Mouse (Mus musculus) hindbrain, embryonic 10.5 days (tissue): ENCODE results near the gene Tm2d3. TPM values are rescaled to one million over a fixed set of nuclear protein-coding genes. Genes with fewer than 3 reads are reported as not detected.

Source experiments
- DNase-seq: peaks from one replicate; pipeline ENCODE4 v3.0.0-alpha.2; 2017; ENCODE audit warnings: low spot score
- H3K27ac ChIP-seq: fragments of 300-500 bp; sonication (generic); 2 replicates; pipeline ENCODE4 v1.5.1; 2016; ENCODE audit warnings: mild to moderate bottlenecking, moderate library complexity
- H3K27me3 ChIP-seq: fragments of 300-500 bp; sonication (generic); 2 replicates; pipeline ENCODE4 v1.6.1; 2016; ENCODE audit warnings: mild to moderate bottlenecking; ENCODE audit not compliant: poor library complexity, insufficient read depth, severe bottlenecking
- H3K36me3 ChIP-seq: fragments of 300-500 bp; sonication (generic); 2 replicates; pipeline ENCODE4 v1.6.1; 2016; ENCODE audit warnings: mild to moderate bottlenecking, moderate library complexity
- H3K4me1 ChIP-seq: fragments of 300-500 bp; sonication (generic); replicated peaks from 2 replicates; pipeline ENCODE4 v1.6.1; 2016; ENCODE audit warnings: mild to moderate bottlenecking
- H3K4me3 ChIP-seq: fragments of 300-500 bp; sonication (generic); 2 replicates; pipeline ENCODE4 v1.5.1; 2016; ENCODE audit warnings: mild to moderate bottlenecking, moderate library complexity
- H3K9me3 ChIP-seq: fragments of 300-500 bp; sonication (generic); 2 replicates; pipeline ENCODE4 v1.6.1; 2016; ENCODE audit warnings: mild to moderate bottlenecking, moderate library complexity
- WGBS: fragments of 180-500 bp; shearing (Covaris S2); methylation state at CpG from one replicate; pipeline ENCODE4 v1.1.7; 2016; 5-methylcytosine and 5-hydroxymethylcytosine counted together
- polyA plus RNA-seq: library from polyadenylated mRNA; unstranded; fragments of >200 nt; fragmentation: Nextera tagmentation; extraction: Ambion mirVana; gene quantifications from 2 replicates; pipeline ENCODE4 v1.2.1, GENCODE M21; 2016

Gene Tm2d3
- polyA plus RNA-seq, 1 experiment from 2014 or later = 81.1 TPM

DNA sequence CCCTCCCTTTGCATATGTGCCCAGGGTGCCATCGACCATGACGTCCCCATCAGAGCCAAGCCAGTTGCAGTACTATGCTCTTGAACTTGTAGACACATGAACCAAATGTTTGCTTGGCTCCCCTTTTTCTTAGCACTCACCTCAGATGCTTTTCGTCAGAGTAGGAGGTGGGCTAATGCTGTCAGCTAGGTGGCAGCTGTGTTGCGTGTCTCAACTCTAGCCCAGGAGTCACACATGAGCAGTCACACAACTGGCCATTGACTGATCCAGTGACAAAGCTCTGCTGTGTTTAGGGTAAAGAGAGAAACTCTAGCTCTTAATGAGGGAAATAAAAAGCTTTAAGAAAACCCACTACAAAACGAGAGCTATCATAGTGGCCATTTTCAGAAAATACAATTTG is 22.8 kb downstream of the Tm2d3 start:
- no peak for DNase-seq
- H3K27ac ChIP-seq = no peak overlapping the region
- H3K27me3 ChIP-seq = peaks cover 6% of the 10 kb centered on the region; the same call in 1 of the 2 replicates
- no peaks in the 10 kb centered on the region for H3K4me1 ChIP-seq
- no peak overlapping the region for H3K4me3 ChIP-seq
- H3K36me3 ChIP-seq = no peaks in the 10 kb centered on the region
- WGBS = 68% methylated on average over 5 of the region's 5 CpGs
- H3K9me3 ChIP-seq = no peaks in the 10 kb centered on the region

DNA sequence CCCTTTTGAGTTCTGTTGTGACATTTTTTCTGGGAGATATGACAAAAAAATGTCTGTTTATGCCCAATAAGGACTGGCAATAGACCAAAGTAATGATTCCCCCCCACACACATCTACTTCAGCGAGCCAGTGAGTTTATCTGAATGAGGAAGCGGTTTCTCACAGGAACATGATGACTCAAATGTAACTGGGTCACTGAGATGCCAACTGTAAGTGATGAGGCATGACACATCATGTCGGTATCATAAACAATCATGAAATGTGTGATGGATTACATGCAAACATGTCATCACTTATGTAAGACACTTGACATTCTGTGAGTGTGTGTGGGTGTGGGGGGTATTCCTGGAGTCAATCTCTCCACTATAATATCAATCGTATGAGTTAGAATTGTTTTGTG is 23.3 kb downstream of the Tm2d3 start:
- no peak overlapping the region for H3K27ac ChIP-seq
- no peaks in the 10 kb centered on the region for H3K4me1 ChIP-seq
- H3K4me3 ChIP-seq = no peak overlapping the region
- H3K36me3 ChIP-seq = no peaks in the 10 kb centered on the region
- no peak for DNase-seq
- H3K27me3 ChIP-seq = peaks cover 6% of the 10 kb centered on the region; the same call in 1 of the 2 replicates
- 86% methylated on average over 4 of the region's 4 CpGs for WGBS
- H3K9me3 ChIP-seq = no peaks in the 10 kb centered on the region

DNA sequence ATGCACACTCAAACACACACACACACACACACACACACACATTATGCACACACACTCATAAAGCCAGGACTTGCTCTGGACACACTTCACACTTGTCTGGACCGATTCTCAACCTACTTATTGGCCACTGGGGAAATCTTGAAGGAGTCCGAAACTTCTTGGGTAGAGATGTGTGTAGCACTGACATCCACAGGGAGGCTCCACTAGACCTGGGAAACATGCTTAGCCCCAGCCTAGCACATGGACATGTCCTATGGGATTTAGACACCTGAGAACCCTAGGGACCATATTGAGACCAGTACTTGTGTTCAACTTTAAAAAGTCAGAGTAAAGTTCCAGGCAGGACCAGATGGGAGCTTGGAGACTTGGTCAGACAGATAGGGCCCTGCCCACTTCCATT is 43.1 kb downstream of the Tm2d3 start:
- Histone ChIP-seq H3K27ac (no peak overlapping the region), H3K36me3 (no peaks in the 10 kb centered on the region), H3K27me3 (no peaks in the 10 kb centered on the region), H3K9me3 (no peaks in the 10 kb centered on the region), H3K4me3 (no peak overlapping the region), H3K4me1 (no peaks in the 10 kb centered on the region)
- no peak for DNase-seq
- WGBS = 81% methylated on average over 2 of the region's 2 CpGs

DNA sequence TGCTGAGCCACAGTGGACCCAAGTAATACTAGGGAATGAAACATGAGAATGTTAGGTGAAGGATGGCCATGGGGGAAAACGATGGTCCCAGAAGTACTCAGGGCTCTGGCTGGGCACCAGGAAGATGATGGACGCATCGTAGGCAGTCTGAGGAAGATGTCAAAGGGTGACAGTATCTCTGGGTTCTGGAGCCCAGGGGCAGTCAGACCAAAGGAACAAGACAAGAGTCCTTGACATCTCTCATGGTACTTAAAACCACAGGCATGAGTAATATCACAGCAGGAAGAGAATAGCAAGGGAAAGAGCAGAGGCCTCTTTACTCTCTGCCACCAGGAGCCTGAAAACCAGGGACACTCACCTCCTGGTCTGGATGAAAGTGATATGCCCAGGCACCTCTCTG is 44.3 kb downstream of the Tm2d3 start:
- H3K36me3 ChIP-seq = no peaks in the 10 kb centered on the region
- DNase-seq = no peak
- no peak overlapping the region for H3K4me3 ChIP-seq
- whole genome bisulfite sequencing = 90% methylated on average over 3 of the region's 3 CpGs
- no peaks in the 10 kb centered on the region for H3K27me3 ChIP-seq
- H3K9me3 ChIP-seq = no peaks in the 10 kb centered on the region
- no peaks in the 10 kb centered on the region for H3K4me1 ChIP-seq
- no peak overlapping the region for H3K27ac ChIP-seq

DNA sequence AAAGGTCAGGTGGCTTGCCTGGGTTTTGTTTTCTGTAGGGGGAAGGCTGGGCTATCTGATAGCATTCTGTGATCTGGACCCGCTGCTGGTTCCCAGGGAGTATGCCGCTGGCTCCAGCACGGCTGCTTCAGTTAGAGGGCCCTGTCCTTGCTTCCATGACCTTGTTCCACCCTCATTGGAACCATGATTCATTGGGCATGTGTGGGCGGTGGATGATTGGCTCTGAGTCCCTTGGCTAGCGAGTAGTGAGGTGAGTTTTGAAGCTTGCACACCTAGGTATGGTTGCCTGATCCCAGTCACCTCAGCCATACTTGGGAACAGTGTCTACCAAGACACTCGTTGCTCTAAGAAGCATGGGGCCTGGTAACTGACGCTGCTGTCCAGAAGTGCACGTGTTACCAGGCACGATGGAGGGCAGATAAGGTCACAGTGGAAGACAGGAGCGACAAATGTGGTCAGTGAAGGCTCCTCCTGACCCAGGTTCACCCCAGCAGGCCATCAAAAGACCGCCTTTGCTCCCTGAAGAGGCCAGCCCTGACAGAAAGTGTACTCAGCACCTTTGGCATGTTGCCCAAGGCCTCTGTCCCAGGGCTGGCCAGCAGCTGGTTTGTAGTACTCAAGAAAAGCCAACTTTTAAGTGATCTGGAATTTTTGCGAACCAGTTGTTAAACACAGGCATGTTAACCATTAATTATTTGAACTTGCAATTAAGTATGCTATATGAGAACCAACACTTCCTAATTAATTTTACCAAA is 46.5 kb downstream of the Tm2d3 start:
- H3K4me1 ChIP-seq = no peaks in the 10 kb centered on the region
- H3K4me3 ChIP-seq = no peak overlapping the region
- DNase-seq = no peak
- 80% methylated on average over 12 of the region's 12 CpGs for WGBS
- H3K27me3 ChIP-seq = no peaks in the 10 kb centered on the region
- no peaks in the 10 kb centered on the region for H3K36me3 ChIP-seq
- no peak overlapping the region for H3K27ac ChIP-seq
- no peaks in the 10 kb centered on the region for H3K9me3 ChIP-seq

DNA sequence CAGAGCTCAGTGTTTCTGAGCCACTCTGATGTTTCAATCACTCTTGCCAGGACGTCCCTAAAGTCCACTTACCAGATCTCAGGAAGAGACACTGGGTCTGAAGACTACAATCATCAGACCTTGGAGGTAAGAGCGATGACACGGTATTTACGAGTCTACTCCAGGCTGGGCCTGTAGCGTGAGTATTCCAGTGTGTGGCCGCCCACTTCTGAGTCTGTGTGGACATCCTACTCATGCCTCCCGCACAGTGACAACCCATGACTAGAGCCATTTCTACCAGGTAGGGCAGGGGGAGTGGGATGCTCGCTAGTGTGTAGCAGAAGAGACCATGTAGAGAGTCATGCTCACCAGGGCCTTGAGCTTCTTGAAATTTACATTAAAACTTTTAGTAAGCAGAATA is 51.9 kb downstream of the Tm2d3 start:
- Histone ChIP-seq H3K27me3 (no peaks in the 10 kb centered on the region), H3K4me3 (no peak overlapping the region), H3K4me1 (no peaks in the 10 kb centered on the region), H3K27ac (no peak overlapping the region), H3K36me3 (no peaks in the 10 kb centered on the region), H3K9me3 (peaks cover 10% of the 10 kb centered on the region; the same call in 1 of the 2 replicates)
- DNase-seq = no peak
- 93% methylated on average over 8 of the region's 8 CpGs for WGBS

DNA sequence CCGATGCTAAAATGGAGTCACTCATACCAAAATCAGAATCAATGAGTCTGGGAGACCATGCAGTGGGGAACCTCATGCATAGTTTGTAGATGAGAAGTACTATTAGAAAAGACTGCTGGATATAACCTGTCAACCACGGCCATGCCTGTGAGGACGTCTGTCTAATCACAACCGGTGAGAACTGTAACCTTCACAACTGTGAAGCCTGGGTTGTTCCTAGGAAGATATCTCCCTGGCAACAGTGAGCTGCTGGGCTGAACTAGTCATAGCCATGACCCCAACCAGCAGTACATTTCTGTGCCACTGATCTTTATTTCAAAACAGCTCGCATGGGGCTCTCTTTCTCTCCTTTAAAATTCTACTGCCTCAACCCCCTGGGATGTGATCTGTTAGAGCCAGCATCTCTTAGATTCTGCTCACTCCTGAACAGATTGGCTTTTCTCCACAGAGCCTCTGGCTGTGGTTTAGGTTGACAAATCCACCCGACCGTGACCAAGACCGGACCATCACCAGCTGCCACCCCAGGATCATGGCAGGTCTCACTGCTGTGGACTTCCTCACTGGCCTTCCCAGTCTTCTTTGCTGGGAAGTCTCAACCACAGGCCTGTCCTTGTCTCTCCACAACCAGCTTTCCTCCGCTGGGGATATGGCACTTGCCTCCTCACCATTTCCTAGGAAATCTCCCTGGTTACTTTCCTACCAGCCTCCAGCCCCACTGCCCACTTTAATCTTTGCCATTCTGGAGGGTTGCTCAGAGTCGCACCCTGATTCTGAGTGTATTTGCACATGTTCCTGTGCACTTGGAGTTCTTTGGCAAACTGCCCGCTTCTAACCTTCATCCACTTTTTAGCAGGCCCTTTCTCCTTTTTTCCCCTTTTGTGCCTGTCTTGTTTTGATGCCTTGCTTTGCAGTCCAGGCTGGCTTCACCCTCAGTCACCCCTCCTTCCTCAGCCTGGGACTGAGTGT is 57.3 kb downstream of the Tm2d3 start:
- DNase-seq = no peak
- WGBS = 89% methylated on average over 11 of the region's 11 CpGs
- Histone ChIP-seq H3K4me1 (0 out of 2 replicates have a peak, but pooled peaks cover 4% of the 10 kb centered on the region), H3K27me3 (no peaks in the 10 kb centered on the region), H3K9me3 (peaks cover 10% of the 10 kb centered on the region; the same call in 1 of the 2 replicates), H3K36me3 (no peaks in the 10 kb centered on the region), H3K27ac (no peak overlapping the region), H3K4me3 (no peak overlapping the region)

Other genes with a start within 250 kb of the Tm2d3 start
- gene Tjp1, start 163.4 kb upstream of the Tm2d3 start, polyA plus RNA-seq = 19.0 and 24.4 TPM in 2 replicates
- 6.3 and 7.3 TPM in 2 replicates for gene Tarsl2, start 46.3 kb upstream of the Tm2d3 start, polyA plus RNA-seq
- gene Pcsk6, start 170.6 kb downstream of the Tm2d3 start, polyA plus RNA-seq = 1.0 and 1.2 TPM in 2 replicates